Mouse (Mus musculus): ENCODE measurements around the gene Gria3. TPM values are rescaled to one million over a fixed set of nuclear protein-coding genes. Genes with fewer than 3 reads are reported as not detected.

Gene Gria3
- polyA plus RNA-seq, 1 experiment from 2014 or later = 3.3 TPM

DNA sequence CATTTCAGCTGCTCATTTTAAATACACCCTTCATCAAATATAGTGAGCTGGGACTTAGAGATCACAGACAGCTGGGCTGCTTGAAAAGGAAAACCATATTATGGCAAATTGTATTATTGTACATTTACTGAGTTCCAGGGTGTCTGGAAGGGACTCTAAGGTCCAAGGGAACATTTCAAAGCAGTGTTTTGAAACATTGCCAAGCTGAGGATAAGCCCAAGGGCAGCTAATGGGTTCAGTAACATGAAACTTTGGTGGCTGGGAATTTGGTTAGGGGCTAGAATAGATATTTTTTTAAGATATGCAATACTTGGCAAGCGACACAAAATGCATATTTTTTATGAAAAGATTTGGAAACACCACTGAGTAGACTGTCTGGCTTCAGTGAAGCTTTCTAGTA, 48.2 kb downstream of the Gria3 start:
- WGBS = 42% methylated on average over 1 of the region's 1 CpGs
- Histone ChIP-seq H3K9me3 (replicated peaks; ENCODE audit: low read length) (no peaks in the 10 kb centered on the region), H3K36me3 (ENCODE audit: insufficient read depth, low read length) (no peaks in the 10 kb centered on the region), H3K4me2 (ENCODE audit: low read length) (no peak overlapping the region), H3K9ac (ENCODE audit: low read depth, low read length) (no peak overlapping the region), H3K27me3 (ENCODE audit: insufficient read depth, low read length) (no peaks in the 10 kb centered on the region), H3K27ac (no peak overlapping the region), H3K4me3 (replicated peaks; ENCODE audit: low read depth, low read length) (no peak overlapping the region), H3K4me1 (replicated peaks; ENCODE audit: insufficient read depth, low read length) (no peaks in the 10 kb centered on the region)
- TF ChIP-seq CTCF (IDR thresholded peaks at IDR 0.05; ENCODE audit: low read depth) = no peak
- no peak for ATAC-seq (replicated peaks; ENCODE audit: low FRiP score, low read depth)
- DNase-seq (ENCODE audit: low spot score) = no peak

DNA sequence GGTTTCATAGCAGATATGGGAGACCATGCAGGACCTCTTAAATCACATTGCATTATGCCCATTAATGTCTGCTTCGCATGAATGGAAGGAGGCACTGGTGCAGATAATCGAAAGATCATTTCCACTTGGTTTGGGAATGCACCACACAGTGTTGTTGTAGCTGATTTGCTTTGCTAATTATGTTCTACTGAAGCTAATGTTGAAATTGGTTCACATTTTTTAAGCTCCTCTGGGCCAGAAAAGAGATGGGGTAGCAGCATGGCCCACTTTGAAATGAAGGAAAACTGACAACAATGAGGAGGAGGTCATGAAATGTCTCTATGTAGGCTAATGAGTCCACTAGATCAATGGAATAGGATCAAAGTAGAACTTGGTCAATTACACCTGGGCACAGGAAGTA, 76.8 kb downstream of the Gria3 start:
- Histone ChIP-seq H3K4me1 (replicated peaks; ENCODE audit: insufficient read depth, low read length) (no peaks in the 10 kb centered on the region), H3K4me2 (ENCODE audit: low read length) (no peak overlapping the region), H3K27me3 (ENCODE audit: insufficient read depth, low read length) (no peaks in the 10 kb centered on the region), H3K9me3 (replicated peaks; ENCODE audit: low read length) (no peaks in the 10 kb centered on the region), H3K9ac (ENCODE audit: low read depth, low read length) (no peak overlapping the region), H3K27ac (no peak overlapping the region), H3K4me3 (replicated peaks; ENCODE audit: low read depth, low read length) (no peak overlapping the region), H3K36me3 (ENCODE audit: insufficient read depth, low read length) (no peaks in the 10 kb centered on the region)
- 75% methylated on average over 2 of the region's 2 CpGs for WGBS
- ATAC-seq (replicated peaks; ENCODE audit: low FRiP score, low read depth) = no peak
- DNase-seq (ENCODE audit: low spot score) = no peak
- no peak for TF ChIP-seq CTCF (IDR thresholded peaks at IDR 0.05; ENCODE audit: low read depth)

DNA sequence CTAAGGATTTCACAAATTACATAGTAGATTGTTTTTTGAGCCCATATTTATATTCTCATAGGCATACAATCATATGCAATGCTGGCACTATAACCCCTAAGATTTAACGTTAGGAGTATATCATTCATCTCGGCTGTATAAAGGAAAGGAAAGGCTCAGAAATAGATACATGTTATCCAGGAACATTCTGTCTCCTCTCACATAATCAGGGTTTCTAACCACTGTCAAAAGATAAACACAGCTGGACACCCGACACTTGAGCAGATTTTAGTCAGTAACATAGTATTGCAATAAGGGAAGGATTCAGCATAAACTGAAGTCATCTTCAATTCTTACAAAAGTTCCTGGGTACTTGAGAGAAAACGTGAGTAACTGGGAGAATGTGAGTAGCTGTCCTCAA, 95.9 kb downstream of the Gria3 start:
- Histone ChIP-seq H3K36me3 (ENCODE audit: insufficient read depth, low read length) (no peaks in the 10 kb centered on the region), H3K27me3 (ENCODE audit: insufficient read depth, low read length) (no peaks in the 10 kb centered on the region), H3K9me3 (replicated peaks; ENCODE audit: low read length) (no peaks in the 10 kb centered on the region), H3K27ac (no peak overlapping the region), H3K9ac (ENCODE audit: low read depth, low read length) (no peak overlapping the region), H3K4me2 (ENCODE audit: low read length) (no peak overlapping the region), H3K4me3 (replicated peaks; ENCODE audit: low read depth, low read length) (no peak overlapping the region), H3K4me1 (replicated peaks; ENCODE audit: insufficient read depth, low read length) (no peaks in the 10 kb centered on the region)
- TF ChIP-seq CTCF (IDR thresholded peaks at IDR 0.05; ENCODE audit: low read depth) = no peak
- ATAC-seq (replicated peaks; ENCODE audit: low FRiP score, low read depth) (no peak), DNase-seq (ENCODE audit: low spot score) (no peak)
- 73% methylated on average over 4 of the region's 4 CpGs for WGBS

DNA sequence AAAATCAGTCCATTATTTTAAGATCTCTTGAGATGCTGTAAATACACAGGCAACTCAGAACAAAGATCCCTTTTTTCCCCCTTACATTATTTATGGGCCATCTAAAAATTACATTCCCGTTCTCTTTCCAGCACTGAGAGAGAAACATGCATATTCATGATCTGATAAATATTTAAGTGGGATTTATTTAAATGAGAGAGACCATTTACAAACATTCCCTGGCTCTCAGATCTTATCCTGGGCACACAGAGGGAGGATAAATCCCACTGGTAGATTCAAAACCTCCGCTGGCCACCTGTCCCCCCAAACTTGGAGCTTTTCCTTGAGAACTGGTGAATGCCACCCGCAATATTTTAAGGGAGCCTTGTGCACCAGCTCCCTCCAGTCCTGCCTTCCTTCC, 104.7 kb downstream of the Gria3 start:
- no peaks in the 10 kb centered on the region for H3K27me3 ChIP-seq (ENCODE audit: insufficient read depth, low read length)
- H3K9ac ChIP-seq (ENCODE audit: low read depth, low read length) = no peak overlapping the region
- 72% methylated on average over 3 of the region's 3 CpGs for WGBS
- H3K27ac ChIP-seq = no peak overlapping the region
- ATAC-seq (replicated peaks; ENCODE audit: low FRiP score, low read depth) = no peak
- H3K4me2 ChIP-seq (ENCODE audit: low read length) = no peak overlapping the region
- no peaks in the 10 kb centered on the region for H3K9me3 ChIP-seq (replicated peaks; ENCODE audit: low read length)
- H3K36me3 ChIP-seq (ENCODE audit: insufficient read depth, low read length) = no peaks in the 10 kb centered on the region
- H3K4me1 ChIP-seq (replicated peaks; ENCODE audit: insufficient read depth, low read length) = no peaks in the 10 kb centered on the region
- no peak for DNase-seq (ENCODE audit: low spot score)
- no peak overlapping the region for H3K4me3 ChIP-seq (replicated peaks; ENCODE audit: low read depth, low read length)
- no peak for TF ChIP-seq CTCF (IDR thresholded peaks at IDR 0.05; ENCODE audit: low read depth)

DNA sequence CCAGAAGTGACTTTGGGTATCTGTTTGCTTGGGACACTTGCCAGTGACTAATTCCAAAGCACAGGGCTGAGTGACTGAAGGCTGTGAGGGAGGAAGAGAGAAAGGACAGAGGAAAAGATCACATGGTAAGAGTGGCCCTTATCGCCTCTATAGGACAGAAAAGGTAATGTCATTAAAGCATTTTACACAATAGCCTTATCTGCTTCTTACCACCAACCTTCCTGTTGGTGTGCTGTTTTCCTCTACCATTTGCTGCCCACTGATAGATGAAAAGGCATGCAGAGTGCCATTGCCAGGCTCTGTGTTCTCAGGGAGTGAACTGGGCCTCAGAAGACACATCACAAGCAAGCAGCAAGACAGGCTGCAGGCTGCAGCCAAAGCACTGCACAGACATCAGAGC, 107.3 kb downstream of the Gria3 start:
- WGBS = 56% methylated on average over 1 of the region's 1 CpGs
- DNase-seq (ENCODE audit: low spot score) = no peak
- Histone ChIP-seq H3K9me3 (replicated peaks; ENCODE audit: low read length) (no peaks in the 10 kb centered on the region), H3K9ac (ENCODE audit: low read depth, low read length) (no peak overlapping the region), H3K27ac (no peak overlapping the region), H3K36me3 (ENCODE audit: insufficient read depth, low read length) (no peaks in the 10 kb centered on the region), H3K4me2 (ENCODE audit: low read length) (no peak overlapping the region), H3K27me3 (ENCODE audit: insufficient read depth, low read length) (no peaks in the 10 kb centered on the region), H3K4me3 (replicated peaks; ENCODE audit: low read depth, low read length) (no peak overlapping the region), H3K4me1 (replicated peaks; ENCODE audit: insufficient read depth, low read length) (no peaks in the 10 kb centered on the region)
- no peak for TF ChIP-seq CTCF (IDR thresholded peaks at IDR 0.05; ENCODE audit: low read depth)
- ATAC-seq (replicated peaks; ENCODE audit: low FRiP score, low read depth) = no peak

DNA sequence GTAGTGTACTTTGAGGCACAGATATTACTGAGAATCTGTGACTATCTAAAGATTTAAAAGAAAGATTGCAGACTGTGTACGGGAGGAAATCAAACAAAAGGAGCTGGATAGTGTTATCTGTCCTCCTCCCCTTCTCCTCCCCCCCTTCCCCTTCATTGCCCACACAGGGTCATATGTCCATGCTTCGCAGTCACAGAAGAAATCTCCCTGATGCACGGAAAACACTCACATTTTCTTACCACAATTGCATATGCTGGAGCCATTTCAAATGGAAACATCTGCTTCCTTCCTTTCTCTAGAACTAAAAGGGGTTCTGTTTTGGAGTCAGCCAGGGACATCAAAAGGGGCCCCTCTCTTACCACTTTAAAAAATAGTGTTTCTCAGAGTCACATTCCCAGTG, 114.3 kb downstream of the Gria3 start:
- Histone ChIP-seq H3K4me2 (ENCODE audit: low read length) (no peak overlapping the region), H3K9me3 (replicated peaks; ENCODE audit: low read length) (no peaks in the 10 kb centered on the region), H3K27ac (no peak overlapping the region), H3K9ac (ENCODE audit: low read depth, low read length) (no peak overlapping the region), H3K36me3 (ENCODE audit: insufficient read depth, low read length) (no peaks in the 10 kb centered on the region), H3K4me1 (replicated peaks; ENCODE audit: insufficient read depth, low read length) (no peaks in the 10 kb centered on the region), H3K4me3 (replicated peaks; ENCODE audit: low read depth, low read length) (no peak overlapping the region), H3K27me3 (ENCODE audit: insufficient read depth, low read length) (no peaks in the 10 kb centered on the region)
- ATAC-seq (replicated peaks; ENCODE audit: low FRiP score, low read depth) = no peak
- no peak for TF ChIP-seq CTCF (IDR thresholded peaks at IDR 0.05; ENCODE audit: low read depth)
- no peak for DNase-seq (ENCODE audit: low spot score)
- 57% methylated on average over 3 of the region's 3 CpGs for WGBS

DNA sequence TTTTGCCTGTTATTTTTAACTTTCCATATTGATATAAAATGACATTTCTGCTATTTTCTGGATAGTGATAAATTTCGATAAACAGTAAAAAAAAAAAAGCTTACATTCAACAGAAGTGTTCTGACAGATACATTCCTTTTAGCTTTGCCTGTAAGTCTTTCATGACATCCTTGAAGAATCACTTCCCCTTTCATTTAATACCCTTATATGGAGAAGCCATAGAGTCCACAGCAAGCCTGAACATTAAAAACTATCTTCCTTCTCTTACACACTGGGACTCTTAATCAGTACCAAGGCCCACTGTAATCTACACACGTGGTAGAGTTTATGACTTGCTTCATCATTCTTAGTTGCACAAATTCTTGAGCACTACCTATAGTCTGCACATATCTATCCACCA, 131.9 kb downstream of the Gria3 start:
- Histone ChIP-seq H3K27me3 (ENCODE audit: insufficient read depth, low read length) (no peaks in the 10 kb centered on the region), H3K27ac (no peak overlapping the region), H3K9ac (ENCODE audit: low read depth, low read length) (no peak overlapping the region), H3K4me2 (ENCODE audit: low read length) (no peak overlapping the region), H3K4me3 (replicated peaks; ENCODE audit: low read depth, low read length) (no peak overlapping the region), H3K36me3 (ENCODE audit: insufficient read depth, low read length) (no peaks in the 10 kb centered on the region), H3K4me1 (replicated peaks; ENCODE audit: insufficient read depth, low read length) (no peaks in the 10 kb centered on the region), H3K9me3 (replicated peaks; ENCODE audit: low read length) (no peaks in the 10 kb centered on the region)
- TF ChIP-seq CTCF (IDR thresholded peaks at IDR 0.05; ENCODE audit: low read depth) = no peak
- no peak for DNase-seq (ENCODE audit: low spot score)
- no peak for ATAC-seq (replicated peaks; ENCODE audit: low FRiP score, low read depth)
- WGBS = 72% methylated on average over 2 of the region's 2 CpGs

Data from kidney, postnatal 0 days (tissue).